Mouse (Mus musculus) CH12.LX (cell line): Measurements from ENCODE around the gene Ak8. TPM values are rescaled to one million over a fixed set of nuclear protein-coding genes. Genes with fewer than 3 reads are reported as not detected.

ENCODE experiments used
- DNase-seq: peaks from one replicate; pipeline ENCODE4 v3.0.0-alpha.2; 2013; ENCODE audit errors: extremely low read depth
- H3K27ac ChIP-seq: 2 replicates; pipeline ENCODE4 v1.5.1; 2012; ENCODE audit warnings: low read depth, mild to moderate bottlenecking, control low read depth, moderate library complexity; ENCODE audit not compliant: insufficient read depth
- H3K27me3 ChIP-seq: replicated peaks from 2 replicates; pipeline ENCODE3; 2012; ENCODE audit warnings: inconsistent platforms
- H3K36me3 ChIP-seq, 2 experiments: replicated peaks in 1 of 2; 2 replicates each; pipeline versions ENCODE3 to v1.6.1; 2012; ENCODE audit warnings: inconsistent platforms in 1 of 2, low read length in 1 of 2, mild to moderate bottlenecking in 1 of 2, mixed read lengths in 1 of 2, moderate library complexity in 1 of 2; ENCODE audit not compliant: control insufficient read depth in 1 of 2, insufficient read depth in 1 of 2
- H3K4me1 ChIP-seq, 2 experiments: 2 replicates each; pipeline ENCODE4 v1.6.1; 2012; ENCODE audit warnings: inconsistent platforms in 1 of 2, moderate library complexity in 1 of 2; ENCODE audit not compliant: insufficient read depth in 2 of 2, control insufficient read depth in 1 of 2
- H3K4me2 ChIP-seq: 2 replicates; pipeline ENCODE4 v1.6.1; 2012; ENCODE audit warnings: low read depth, mild to moderate bottlenecking, control low read depth; ENCODE audit not compliant: poor library complexity, insufficient read depth, severe bottlenecking
- H3K4me3 ChIP-seq, 3 experiments: fragments of 150-350 bp in 1 of 3; sonication (generic) in 1 of 3; replicated peaks in 1 of 3; 2 replicates each; pipeline versions ENCODE3 to v1.5.1; 2011 to 2012; ENCODE audit warnings: low read depth in 2 of 3, low read length in 2 of 3, mild to moderate bottlenecking in 2 of 3, moderate library complexity in 2 of 3, control low read depth in 1 of 3, improper control_type of control experiment in 1 of 3, inconsistent platforms in 1 of 3, mixed read lengths in 1 of 3; ENCODE audit not compliant: poor library complexity in 1 of 3
- H3K79me2 ChIP-seq: replicated peaks from 2 replicates; pipeline ENCODE4 v1.6.1; 2012; ENCODE audit warnings: mild to moderate bottlenecking, moderate library complexity; ENCODE audit not compliant: control insufficient read depth, poor library complexity, insufficient read depth, severe bottlenecking; ENCODE audit errors: extremely low read depth
- H3K9ac ChIP-seq: 2 replicates; pipeline ENCODE4 v1.6.1; 2012; ENCODE audit warnings: low read depth, mild to moderate bottlenecking, control low read depth, moderate library complexity; ENCODE audit not compliant: insufficient read depth
- H3K9me3 ChIP-seq: replicated peaks from 2 replicates; pipeline ENCODE3; 2012; ENCODE audit warnings: low read length, inconsistent platforms, mixed read lengths
- BHLHE40 ChIP-seq: IDR thresholded peaks from 2 replicates; pipeline ENCODE4 v1.6.1; 2011; ENCODE audit warnings: mild to moderate bottlenecking, low read depth, low read length, improper control_type of control experiment
- CHD1 ChIP-seq: IDR thresholded peaks from 2 replicates; pipeline ENCODE4 v1.6.1; 2012; ENCODE audit warnings: low read depth, low read length, improper control_type of control experiment, inconsistent platforms
- CHD2 ChIP-seq: IDR thresholded peaks from 2 replicates; pipeline ENCODE4 v1.6.1; 2011; ENCODE audit warnings: low read length, improper control_type of control experiment
- ELF1 ChIP-seq: IDR thresholded peaks from 2 replicates; pipeline ENCODE4 v1.6.1; 2014; ENCODE audit warnings: low read depth, mild to moderate bottlenecking, inconsistent platforms, low read length, improper control_type of control experiment
- ETS1 ChIP-seq: conservative IDR thresholded peaks from 2 replicates; pipeline ENCODE4 v1.6.1; 2012; ENCODE audit warnings: low read depth, mild to moderate bottlenecking, inconsistent platforms, low read length, improper control_type of control experiment, moderate library complexity
- HCFC1 ChIP-seq: IDR thresholded peaks from 2 replicates; pipeline ENCODE4 v1.6.1; 2012; ENCODE audit warnings: low read depth, mild to moderate bottlenecking, inconsistent platforms, low read length, improper control_type of control experiment
- IRF4 ChIP-seq: IDR thresholded peaks from 2 replicates; pipeline ENCODE4 v1.6.1; 2014; ENCODE audit warnings: low read depth, mild to moderate bottlenecking, inconsistent platforms, low read length, improper control_type of control experiment
- JUND ChIP-seq: conservative IDR thresholded peaks from 2 replicates; pipeline ENCODE4 v1.6.1; 2011; ENCODE audit warnings: low read depth, low read length, improper control_type of control experiment
- MAZ ChIP-seq: IDR thresholded peaks from 2 replicates; pipeline ENCODE4 v1.6.1; 2012; ENCODE audit warnings: low read depth, mild to moderate bottlenecking, inconsistent platforms, low read length, improper control_type of control experiment, moderate library complexity
- MYC ChIP-seq: IDR thresholded peaks from 2 replicates; pipeline ENCODE4 v1.6.1; 2011; ENCODE audit warnings: low read depth, mild to moderate bottlenecking, improper control_type of control experiment, low read length
- NRF1 ChIP-seq: IDR thresholded peaks from 2 replicates; pipeline ENCODE4 v1.6.1; 2014; ENCODE audit warnings: low read depth, mild to moderate bottlenecking, inconsistent platforms, low read length, improper control_type of control experiment, moderate library complexity
- PAX5 ChIP-seq: IDR thresholded peaks from 2 replicates; pipeline ENCODE4 v1.6.1; 2012; ENCODE audit warnings: low read length, inconsistent platforms, mixed read lengths
- POLR2AphosphoS2 ChIP-seq: IDR thresholded peaks from 2 replicates; pipeline ENCODE4 v1.6.1; 2011; ENCODE audit warnings: low read depth, low read length, improper control_type of control experiment
- RAD21 ChIP-seq: IDR thresholded peaks from 2 replicates; pipeline ENCODE4 v1.6.1; 2011; ENCODE audit warnings: low read depth, mild to moderate bottlenecking, low read length, improper control_type of control experiment, moderate library complexity
- RCOR1 ChIP-seq: conservative IDR thresholded peaks from 2 replicates; pipeline ENCODE4 v1.6.1; 2012; ENCODE audit warnings: low read depth, mild to moderate bottlenecking, inconsistent platforms, low read length, improper control_type of control experiment
- SIN3A ChIP-seq: IDR thresholded peaks from 2 replicates; pipeline ENCODE4 v1.6.1; 2012; ENCODE audit warnings: low read length, improper control_type of control experiment, inconsistent platforms
- SMC3 ChIP-seq: IDR thresholded peaks from 2 replicates; pipeline ENCODE4 v1.6.1; 2011; ENCODE audit warnings: low read depth, low read length, improper control_type of control experiment
- TBP ChIP-seq: conservative IDR thresholded peaks from 2 replicates; pipeline ENCODE4 v1.6.1; 2011; ENCODE audit warnings: low read depth, low read length, improper control_type of control experiment
- UBTF ChIP-seq: IDR thresholded peaks from 2 replicates; pipeline ENCODE4 v1.6.1; 2012; ENCODE audit warnings: low read depth, mild to moderate bottlenecking, inconsistent platforms, low read length, improper control_type of control experiment, moderate library complexity
- USF1 ChIP-seq: IDR thresholded peaks from 2 replicates; pipeline ENCODE4 v1.6.1; 2014; ENCODE audit warnings: low read depth, mild to moderate bottlenecking, inconsistent platforms, low read length, improper control_type of control experiment
- ZKSCAN1 ChIP-seq: IDR thresholded peaks from 2 replicates; pipeline ENCODE4 v1.6.1; 2012; ENCODE audit warnings: low read depth, inconsistent platforms, low read length, improper control_type of control experiment, borderline replicate concordance
- ZMIZ1 ChIP-seq: IDR thresholded peaks from 2 replicates; pipeline ENCODE4 v1.6.1; 2012; ENCODE audit warnings: low read depth, mild to moderate bottlenecking, inconsistent platforms, low read length, improper control_type of control experiment
- ZNF384 ChIP-seq: IDR thresholded peaks from 2 replicates; pipeline ENCODE4 v1.6.1; 2012; ENCODE audit warnings: low read depth, low read length, improper control_type of control experiment, inconsistent platforms
- dilution Hi-C: fragments of 300-500 bp; cut with MboI; formaldehyde crosslinking; loops from 2 replicates; pipeline ENCODE4 v1.14.3; 2020; ENCODE audit warnings: low sequenced_read_pairs; ENCODE audit not compliant: extremely low pct_unique_long_range_greater_than_20kb, extremely low pct_ligation_motif_present
- in situ Hi-C: fragments of 300-500 bp; cut with MboI; formaldehyde crosslinking; loops from 3 replicates; pipeline ENCODE4 v1.14.3; 2019; ENCODE audit warnings: low sequenced_read_pairs, low pct_ligation_motif_present, low pct_unique_long_range_greater_than_20kb, mixed read lengths
- polyA plus RNA-seq: library from polyadenylated mRNA; unstranded; fragments of >175 nt; gene quantifications from 2 replicates; pipeline ENCODE4 v1.2.1, GENCODE M21; 2012; ENCODE audit warnings: low read depth; ENCODE audit not compliant: insufficient read length
- total RNA-seq, 2 experiments: library from RNA; depleted of rRNA; stranded (reverse); fragments of 300-350 nt in 1 of 2; fragments of >200 nt in 1 of 2; gene quantifications; 2 replicates each; pipeline ENCODE4 v1.2.3; 2012 to 2014

The Ak8 gene
- total and polyA plus RNA-seq, 3 experiments, result 0.55 to 4.9 (median 1.1) TPM

GRCm38 (mm10) chr2:28742701-28743100, 42.7 kb downstream of the Ak8 start:
- Histone ChIP-seq H3K36me3 (peaks cover 0 to 2% of the 10 kb centered on the region in 2 experiments), H3K4me1 (peaks cover 17 to 78% of the 10 kb centered on the region in 2 experiments), H3K79me2 (no peaks in the 10 kb centered on the region), H3K27me3 (no peaks in the 10 kb centered on the region), H3K9me3 (no peaks in the 10 kb centered on the region), H3K4me2 (no peak overlapping the region), H3K27ac (no peak overlapping the region), H3K9ac (no peak overlapping the region), H3K4me3 (no peak overlapping the region)
- DNase-seq, result no peak
- dilution Hi-C loops, result no loop called here
- no peak for TF ChIP-seq PAX5
- TF ChIP-seq CHD2, result no peak
- no peak for TF ChIP-seq RAD21
- TF ChIP-seq ETS1, result no peak
- TF ChIP-seq NRF1, result no peak
- TF ChIP-seq ZMIZ1, result no peak
- TF ChIP-seq MYC, result no peak
- no peak for TF ChIP-seq RCOR1
- no peak for TF ChIP-seq HCFC1
- no peak for TF ChIP-seq CHD1
- in situ Hi-C loops, result loop anchor here (5.0 kb wide), 1 partner anchor 40 kb away; the partner anchor contains the start of gene Ak8

GRCm38 (mm10) chr2:28746682-28747332, 46.8 kb downstream of the Ak8 start:
- TF ChIP-seq POLR2AphosphoS2, result no peak
- TF ChIP-seq BHLHE40, result no peak
- no peak for TF ChIP-seq SMC3
- no peak for TF ChIP-seq ZNF384
- TF ChIP-seq TBP, result no peak
- TF ChIP-seq HCFC1, result no peak
- TF ChIP-seq SIN3A, result no peak
- no peak for TF ChIP-seq ZKSCAN1
- no peak for TF ChIP-seq IRF4
- no peak for TF ChIP-seq ELF1
- TF ChIP-seq UBTF, result no peak
- no peak for TF ChIP-seq JUND
- TF ChIP-seq USF1, result no peak
- no peak for TF ChIP-seq CHD1
- no peak for TF ChIP-seq MAZ
- Histone ChIP-seq H3K9me3 (no peaks in the 10 kb centered on the region), H3K79me2 (no peaks in the 10 kb centered on the region), H3K4me1 (peaks cover 6 to 45% of the 10 kb centered on the region in 2 experiments; a peak in 2 of 4 replicates), H3K4me3 (no peak overlapping the region), H3K27ac (no peak overlapping the region), H3K4me2 (no peak overlapping the region), H3K27me3 (no peaks in the 10 kb centered on the region), H3K36me3 (no peaks in the 10 kb centered on the region), H3K9ac (no peak overlapping the region)
- no peak for DNase-seq
- in situ Hi-C loops, result no loop called here
- dilution Hi-C loops, result no loop called here
